Mouse (Mus musculus): Measurements from ENCODE around the gene Fut2. TPM values are rescaled to one million over a fixed set of nuclear protein-coding genes. Genes with fewer than 3 reads are reported as not detected.

Fut2 gene
- total RNA-seq, 2 experiments from 2014 or later: 0.11 TPM; not detected in 1

DNA sequence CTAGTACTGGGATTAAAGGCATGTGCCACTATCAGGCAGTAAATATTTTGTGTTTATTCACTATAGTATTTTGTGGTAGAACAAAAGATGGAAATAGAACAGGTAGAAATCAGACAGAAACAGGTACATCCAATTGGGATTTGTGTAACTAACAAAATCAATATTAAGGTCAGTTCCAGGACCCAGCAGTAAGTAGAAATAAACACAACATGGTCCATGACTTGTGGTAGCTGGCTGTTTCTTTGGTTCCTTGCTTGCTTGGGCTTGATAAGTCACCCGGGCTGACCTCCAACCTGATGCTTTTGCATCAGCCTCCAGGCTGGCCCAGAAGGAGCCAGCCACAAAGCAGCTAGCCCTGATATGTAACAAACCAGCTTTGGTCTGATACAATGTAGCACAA, 56.7 kb downstream of the Fut2 start:
- DNase-seq (ENCODE audit: low spot score): no peak

DNA sequence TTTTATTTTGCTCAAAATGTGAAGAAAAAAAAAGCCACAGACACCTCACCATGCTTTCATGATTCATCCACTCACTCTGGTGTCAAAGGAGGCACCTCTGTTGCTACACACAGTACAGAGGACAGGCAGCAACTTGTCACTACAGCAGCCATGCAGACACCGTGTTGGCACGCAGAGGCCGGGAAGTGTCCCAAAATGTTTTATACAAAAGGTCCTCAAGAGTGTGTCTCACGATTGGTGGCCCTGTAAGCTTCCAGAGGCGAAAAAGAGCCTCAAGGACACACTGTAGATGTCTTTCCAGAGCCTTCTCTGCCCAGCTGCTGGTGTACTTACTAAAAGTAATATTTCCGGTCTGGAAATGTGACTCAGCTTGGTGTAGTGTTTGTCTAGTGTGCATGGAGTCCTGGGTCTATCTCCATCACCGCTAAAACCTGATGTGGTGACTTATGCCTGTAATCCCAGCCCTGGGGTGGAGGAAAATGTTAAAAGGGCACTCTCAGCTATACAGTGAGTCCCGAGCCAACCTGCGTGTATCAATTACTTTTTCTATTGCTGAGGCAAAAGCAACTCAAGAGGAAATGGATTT, 60.4 kb downstream of the Fut2 start:
- no peak for DNase-seq (ENCODE audit: low spot score)

DNA sequence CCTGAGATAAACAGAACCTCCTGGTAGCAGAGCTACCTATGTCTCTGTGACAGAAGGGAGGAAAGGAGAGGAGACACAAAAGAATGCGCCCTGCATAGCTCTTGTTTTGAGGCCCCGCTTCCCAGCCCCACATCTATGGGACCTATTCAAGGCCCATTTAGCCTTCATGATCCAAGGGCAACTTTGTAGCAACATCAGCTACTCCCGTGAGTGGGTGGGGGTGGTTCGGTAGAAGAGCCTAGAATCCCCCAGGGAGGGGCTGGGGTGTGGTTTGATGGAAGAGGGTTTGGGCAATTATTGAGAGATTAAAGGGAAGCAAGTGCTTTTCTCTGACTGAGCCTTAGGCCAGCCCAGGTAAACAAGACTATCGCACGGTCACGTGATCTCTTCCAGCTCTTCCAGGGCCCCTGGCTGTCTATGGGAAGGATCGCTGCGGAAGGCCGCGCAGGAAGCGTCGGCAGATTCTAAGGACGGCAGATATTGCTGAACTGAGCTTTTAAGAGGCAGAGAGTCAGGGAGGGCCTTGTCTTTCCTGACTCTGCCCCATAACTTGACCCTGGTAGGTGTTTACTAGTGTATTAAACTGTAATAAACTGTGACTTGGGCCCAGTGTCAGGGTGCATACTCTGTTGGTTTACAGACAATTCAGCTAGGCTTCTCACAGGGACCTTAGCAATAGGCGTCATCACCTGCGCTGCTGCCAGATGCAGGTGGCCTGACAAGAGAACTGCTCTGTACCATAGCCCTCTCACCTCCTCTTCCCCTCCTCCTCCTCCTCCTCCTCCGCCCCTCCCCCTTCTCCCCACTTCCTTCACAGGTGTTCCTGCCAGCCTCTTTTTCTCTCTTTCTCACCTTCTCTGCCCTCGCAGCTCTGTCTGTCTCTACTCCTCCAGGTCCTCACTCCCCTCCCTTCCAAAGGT, 67.0 kb downstream of the Fut2 start:
- no peak for DNase-seq (ENCODE audit: low spot score)

Other genes with a start within 250 kb of the Fut2 start
- under 1 TPM; 0.47 to 0.59 TPM for gene Lhb, start 245.6 kb downstream of the Fut2 start, total RNA-seq (2021)
- 100 to 1,000 TPM; 321 to 326 TPM for gene Gys1, start 231.6 kb downstream of the Fut2 start, total RNA-seq (2021)
- 10 to 100 TPM; 26.6 to 27.9 TPM for gene Ruvbl2, start 228.3 kb downstream of the Fut2 start, total RNA-seq (2021)
- gene Ftl1, start 206.5 kb downstream of the Fut2 start, total RNA-seq (2021): 100 to 1,000 TPM; 109 to 151 TPM
- 10 to 100 TPM; 14.2 to 16.6 TPM for gene Bax, start 199.5 kb downstream of the Fut2 start, total RNA-seq (2021)
- gene Tulp2, start 184.5 kb downstream of the Fut2 start, total RNA-seq (2021): not detected
- gene Gm45808, start 179.6 kb downstream of the Fut2 start, total RNA-seq (2021): 1 to 10 TPM; 8.1 to 9.6 TPM
- gene Dhdh, start 177.6 kb downstream of the Fut2 start, total RNA-seq (2021): 10 to 100 TPM; 22.6 to 22.9 TPM
- gene Nucb1, start 156.0 kb downstream of the Fut2 start, total RNA-seq (2021): 10 to 100 TPM; 63.3 to 68.6 TPM
- gene Ppp1r15a, start 140.1 kb downstream of the Fut2 start, total RNA-seq (2021): 10 to 100 TPM; 28.6 to 63.5 TPM
- gene Plekha4, start 140.1 kb downstream of the Fut2 start, total RNA-seq (2021): 1 to 10 TPM; 5.2 to 5.3 TPM
- 1 to 10 TPM in 1 of 2 experiments, under 1 TPM in 1; 0.91 to 1.9 TPM for gene Hsd17b14, start 111.5 kb downstream of the Fut2 start, total RNA-seq (2021)
- gene Bcat2, start 96.2 kb downstream of the Fut2 start, total RNA-seq (2021): 10 to 100 TPM; 95.0 to 98.1 TPM
- gene Fgf21, start 50.9 kb downstream of the Fut2 start, total RNA-seq (2021): not detected
- not detected for gene Fut1, start 49.1 kb downstream of the Fut2 start, total RNA-seq (2021)
- not detected for gene Izumo1, start 44.6 kb downstream of the Fut2 start, total RNA-seq (2021)
- 1 to 10 TPM; 5.5 to 8.5 TPM for gene Rasip1, start 38.9 kb downstream of the Fut2 start, total RNA-seq (2021)
- 10 to 100 TPM; 17.6 to 18.7 TPM for gene Mamstr, start 26.4 kb downstream of the Fut2 start, total RNA-seq (2021)
- under 1 TPM; 0.14 to 0.26 TPM for gene Ntn5, start 17.6 kb upstream of the Fut2 start, total RNA-seq (2021)
- under 1 TPM; 0.09 TPM for gene Sec1, start 28.0 kb upstream of the Fut2 start, total RNA-seq (2021)
- 10 to 100 TPM; 11.1 to 17.3 TPM for gene Car11, start 33.4 kb upstream of the Fut2 start, total RNA-seq (2021)
- 10 to 100 TPM; 19.4 to 22.9 TPM for gene Dbp, start 38.7 kb upstream of the Fut2 start, total RNA-seq (2021)
- 100 to 1,000 TPM; 442 to 461 TPM for gene Rpl18, start 49.1 kb upstream of the Fut2 start, total RNA-seq (2021)
- gene Sphk2, start 51.6 kb upstream of the Fut2 start, total RNA-seq (2021): 10 to 100 TPM; 15.2 to 15.6 TPM
- gene Fam83e, start 54.8 kb upstream of the Fut2 start, total RNA-seq (2021): under 1 TPM in 1 of 2 experiments, not detected in 1; 0.18 TPM
- gene Spaca4, start 59.4 kb upstream of the Fut2 start, total RNA-seq (2021): not detected
- not detected for gene Lmtk3, start 117.3 kb upstream of the Fut2 start, total RNA-seq (2021)
- gene Sult2b1, start 118.3 kb upstream of the Fut2 start, total RNA-seq (2021): not detected
- 10 to 100 TPM; 25.3 to 34.6 TPM for gene Cyth2, start 148.2 kb upstream of the Fut2 start, total RNA-seq (2021)
- under 1 TPM in 1 of 2 experiments, not detected in 1; 0.28 TPM for gene Kcnj14, start 158.4 kb upstream of the Fut2 start, total RNA-seq (2021)
- gene Grwd1, start 164.6 kb upstream of the Fut2 start, total RNA-seq (2021): 10 to 100 TPM; 13.4 to 14.3 TPM
- gene Kdelr1, start 206.4 kb upstream of the Fut2 start, total RNA-seq (2021): 10 to 100 TPM; 62.0 to 65.6 TPM
- under 1 TPM; 0.11 to 0.17 TPM for gene Grin2d, start 212.0 kb upstream of the Fut2 start, total RNA-seq (2021)
- gene Syngr4, start 230.3 kb upstream of the Fut2 start, total RNA-seq (2021): not detected
- gene Tmem143, start 230.5 kb upstream of the Fut2 start, total RNA-seq (2021): 10 to 100 TPM; 56.7 to 59.4 TPM